Mouse (Mus musculus): ENCODE data around the gene Polr2h. TPM values are rescaled to one million over a fixed set of nuclear protein-coding genes. Genes with fewer than 3 reads are reported as not detected.

Gene Polr2h
- total and polyA plus RNA-seq, 3 experiments: 117 to 183 (median 157) TPM

- Histone ChIP-seq H3K36me3 (replicated peaks in 1 of 2; ENCODE audit: control insufficient read depth in 1 of 2, insufficient read depth in 1 of 2, low read length in 1 of 2) (peaks cover 23 to 34% of the 10 kb centered on the region in 2 experiments), H3K4me3 (replicated peaks in 1 of 3; ENCODE audit: low read depth in 2 of 3, low read length in 2 of 3, poor library complexity in 1 of 3) (peak overlapping the region; percentile 59 to 96 (median 70)), H3K27ac (ENCODE audit: insufficient read depth, low read depth) (peak overlapping the region; percentile 76), H3K79me2 (replicated peaks; ENCODE audit: control insufficient read depth, extremely low read depth, insufficient read depth, poor library complexity, severe bottlenecking) (peaks cover 10% of the 10 kb centered on the region), H3K9ac (ENCODE audit: insufficient read depth, low read depth) (peak overlapping the region; percentile 57), H3K4me1 (ENCODE audit: control insufficient read depth in 1 of 2, insufficient read depth in 2 of 2) (peaks cover 7 to 32% of the 10 kb centered on the region in 2 experiments; a peak in 3 of 4 replicates), H3K27me3 (replicated peaks) (peaks cover 11% of the 10 kb centered on the region), H3K9me3 (replicated peaks; ENCODE audit: low read length) (no peaks in the 10 kb centered on the region), H3K4me2 (ENCODE audit: insufficient read depth, low read depth, poor library complexity, severe bottlenecking) (peak overlapping the region; percentile 94)
- TF ChIP-seq POLR2AphosphoS2 (IDR thresholded peaks at IDR 0.05; ENCODE audit: low read depth, low read length) (peak; percentile 67; the same call in 1 of the 2 replicates), USF2 (conservative IDR thresholded peaks at IDR 0.05; ENCODE audit: low read depth, low read length) (no peak), SIN3A (IDR thresholded peaks at IDR 0.05; ENCODE audit: low read length) (peak; percentile 62; the same call in 1 of the 2 replicates), BHLHE40 (IDR thresholded peaks at IDR 0.05; ENCODE audit: low read depth, low read length) (no peak), EP300 (IDR thresholded peaks at IDR 0.05; ENCODE audit: low read length) (0 out of 2 replicates have a peak, but pooled peaks have one; percentile 20), GABPA (IDR thresholded peaks at IDR 0.05; ENCODE audit: insufficient replicate concordance, low read depth, low read length) (no peak), ELF1 (IDR thresholded peaks at IDR 0.05; ENCODE audit: low read depth, low read length) (0 out of 2 replicates have a peak, but pooled peaks have one; percentile 14), MAX (IDR thresholded peaks at IDR 0.05; ENCODE audit: low read length) (no peak), IRF4 (IDR thresholded peaks at IDR 0.05; ENCODE audit: low read depth, low read length) (0 out of 2 replicates have a peak, but pooled peaks have one; percentile 4), CTCF (conservative IDR thresholded peaks at IDR 0.05 in 1 of 2, IDR thresholded peaks at IDR 0.05 in 1 of 2; ENCODE audit: low read depth in 2 of 2, low read length in 2 of 2) (no peak), MYC (IDR thresholded peaks at IDR 0.05; ENCODE audit: low read depth, low read length) (0 out of 2 replicates have a peak, but pooled peaks have one; percentile 7), HCFC1 (IDR thresholded peaks at IDR 0.05; ENCODE audit: low read depth, low read length) (no peak; the same call in 1 of the 2 replicates), MXI1 (IDR thresholded peaks at IDR 0.05; ENCODE audit: low read depth, low read length) (no peak), CHD2 (IDR thresholded peaks at IDR 0.05; ENCODE audit: low read length) (no peak), JUND (conservative IDR thresholded peaks at IDR 0.05; ENCODE audit: low read depth, low read length) (no peak), TBP (conservative IDR thresholded peaks at IDR 0.05; ENCODE audit: low read depth, low read length) (peak; percentile 58; the same call in 1 of the 2 replicates), RAD21 (IDR thresholded peaks at IDR 0.05; ENCODE audit: low read depth, low read length) (no peak), ZC3H11A (IDR thresholded peaks at IDR 0.05; ENCODE audit: low read depth, low read length) (no peak), NELFE (IDR thresholded peaks at IDR 0.05; ENCODE audit: low read depth, low read length) (no peak), PAX5 (IDR thresholded peaks at IDR 0.05; ENCODE audit: low read length) (no peak), USF1 (IDR thresholded peaks at IDR 0.05; ENCODE audit: low read depth, low read length) (no peak), E2F4 (IDR thresholded peaks at IDR 0.05; ENCODE audit: insufficient replicate concordance, low read depth, low read length) (no peak), RCOR1 (conservative IDR thresholded peaks at IDR 0.05; ENCODE audit: low read depth, low read length) (no peak), POLR2A (IDR thresholded peaks at IDR 0.05; ENCODE audit: low read depth, low read length) (no peak), KAT2A (IDR thresholded peaks at IDR 0.05; ENCODE audit: insufficient replicate concordance, low read length) (no peak), SMC3 (IDR thresholded peaks at IDR 0.05; ENCODE audit: low read depth, low read length) (no peak), ZNF384 (IDR thresholded peaks at IDR 0.05; ENCODE audit: low read depth, low read length) (peak; percentile 97), TCF12 (IDR thresholded peaks at IDR 0.05; ENCODE audit: low read depth, low read length) (no peak), MAZ (IDR thresholded peaks at IDR 0.05; ENCODE audit: low read depth, low read length) (0 out of 2 replicates have a peak, but pooled peaks have one; percentile 10), NRF1 (IDR thresholded peaks at IDR 0.05; ENCODE audit: low read depth, low read length) (no peak), JUN (IDR thresholded peaks at IDR 0.05; ENCODE audit: insufficient read depth, low read depth, low read length) (no peak), CHD1 (IDR thresholded peaks at IDR 0.05; ENCODE audit: low read depth, low read length) (0 out of 2 replicates have a peak, but pooled peaks have one; percentile 79), ZKSCAN1 (IDR thresholded peaks at IDR 0.05; ENCODE audit: borderline replicate concordance, low read depth, low read length) (no peak), MAFK (IDR thresholded peaks at IDR 0.05; ENCODE audit: insufficient replicate concordance, low read length) (no peak)
- in situ Hi-C loops (cut with MboI; ENCODE audit: low pct_ligation_motif_present, low pct_unique_long_range_greater_than_20kb, low sequenced_read_pairs) (loop anchor here (5.0 to 10.0 kb wide), 2 partner anchors 44 to 177 kb away; no protein-coding TSS in a partner anchor), dilution Hi-C loops (cut with MboI; ENCODE audit: extremely low pct_ligation_motif_present, extremely low pct_unique_long_range_greater_than_20kb, low sequenced_read_pairs) (no loop called here)
- DNase-seq (ENCODE audit: extremely low read depth): peak; percentile 54
These were observed 659 bp downstream of the Polr2h start for GRCm38 (mm10) chr16:20717978-20718670.
